In the genomic region with DNA sequence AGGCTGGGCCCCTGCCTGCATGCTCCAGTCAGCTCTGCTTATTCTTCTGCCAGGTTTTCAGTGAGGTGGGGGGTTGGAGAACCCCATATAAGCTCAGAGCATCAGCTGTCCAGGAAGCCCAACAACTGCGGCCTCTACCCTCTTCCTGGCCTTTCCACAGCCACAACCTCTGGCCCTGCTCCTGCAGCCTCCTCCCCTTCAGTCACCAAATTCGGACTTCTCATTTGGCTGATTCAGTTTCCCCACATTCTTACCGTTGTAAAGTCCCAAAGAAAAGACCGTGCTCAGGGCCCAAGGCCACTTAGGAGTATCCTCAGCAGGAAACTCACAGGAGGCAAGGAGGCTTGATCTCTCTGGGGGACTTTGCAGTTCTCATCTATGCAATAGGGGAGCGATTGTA, we compare ENCODE assay signal across 23 mouse cellular contexts. TPM values are rescaled to one million over a fixed set of nuclear protein-coding genes. Genes with fewer than 3 reads are reported as not detected.
A peak's percentile ranks its signal among the peaks of the same experiment; 100 is the strongest.
DNase-seq lines count a peak whose midpoint lies in the region; TF ChIP-seq lines count a peak whose summit lies in the region.
"Had no signal": no experiment of that assay in that cellular context is flagged by ENCODE, and none has a peak within 500 bp of the region (broad histone marks: within the 10 kb centered on the region; RNA-seq: fewer than 3 reads in every experiment).

No protein-coding gene starts in this region.

- H3K27me3 ChIP-seq in heart, adult 2 months (ENCODE audit: control insufficient read depth, insufficient read depth, low read length) = no peaks in the 10 kb centered on the region; the same call in 1 of the 2 replicates
- no peaks in the 10 kb centered on the region for H3K27me3 ChIP-seq in CH12.LX (replicated peaks)
- H3K27me3 ChIP-seq: forebrain, embryonic 15.5 days; hindbrain, embryonic 15.5 days; intestine, embryonic 15.5 days had no signal

- no peak overlapping the region for H3K9ac ChIP-seq in heart, adult 2 months (ENCODE audit: low read depth, low read length)
- peak overlapping the region; percentile 87 for H3K9ac ChIP-seq in CH12.LX (ENCODE audit: insufficient read depth, low read depth)
- H3K9ac ChIP-seq: embryonic facial prominence, embryonic 13.5 days; forebrain, embryonic 12.5 days; forebrain, embryonic 15.5 days; hindbrain, embryonic 12.5 days; hindbrain, embryonic 15.5 days; intestine, embryonic 15.5 days had no signal

- no peak overlapping the region for H3K4me3 ChIP-seq in heart, adult 2 months
- H3K4me3 ChIP-seq in CH12.LX (replicated peaks in 1 of 3; ENCODE audit: low read depth in 2 of 3, low read length in 2 of 3, poor library complexity in 1 of 3) = peak overlapping the region; percentile 70 to 84 (median 77)
- H3K4me3 ChIP-seq: embryonic facial prominence, embryonic 10.5 days; embryonic facial prominence, embryonic 13.5 days; erythroblast, embryonic 14.5 days; forebrain, embryonic 12.5 days; forebrain, embryonic 15.5 days; hindbrain, embryonic 12.5 days; hindbrain, embryonic 15.5 days; intestine, embryonic 15.5 days had no signal

- in situ Hi-C loops in CH12.LX (cut with MboI; ENCODE audit: low pct_ligation_motif_present, low pct_unique_long_range_greater_than_20kb, low sequenced_read_pairs) = no loop called here

- no peaks in the 10 kb centered on the region for H3K36me3 ChIP-seq in heart, adult 2 months (ENCODE audit: control insufficient read depth, insufficient read depth, low read length)
- H3K36me3 ChIP-seq in CH12.LX (replicated peaks in 1 of 2; ENCODE audit: control insufficient read depth in 1 of 2, insufficient read depth in 1 of 2, low read length in 1 of 2) = peaks cover 18 to 39% of the 10 kb centered on the region in 2 experiments
- H3K36me3 ChIP-seq: embryonic facial prominence, embryonic 10.5 days; embryonic facial prominence, embryonic 13.5 days; forebrain, embryonic 12.5 days; forebrain, embryonic 15.5 days; hindbrain, embryonic 12.5 days; hindbrain, embryonic 15.5 days; intestine, embryonic 15.5 days had no signal

- dilution Hi-C loops in CH12.LX (cut with MboI; ENCODE audit: extremely low pct_ligation_motif_present, extremely low pct_unique_long_range_greater_than_20kb, low sequenced_read_pairs) = no loop called here

- peak overlapping the region; percentile 76 for H3K4me2 ChIP-seq in CH12.LX (ENCODE audit: insufficient read depth, low read depth, poor library complexity, severe bottlenecking)
- H3K4me2 ChIP-seq: embryonic facial prominence, embryonic 13.5 days; forebrain, embryonic 12.5 days; forebrain, embryonic 15.5 days; heart, embryonic 11.5 days; hindbrain, embryonic 12.5 days; hindbrain, embryonic 15.5 days; intestine, embryonic 15.5 days had no signal

- peaks cover 5% of the 10 kb centered on the region for H3K4me1 ChIP-seq in heart, adult 2 months (ENCODE audit: control insufficient read depth, insufficient read depth, low read length)
- peaks cover 23 to 86% of the 10 kb centered on the region in 2 experiments for H3K4me1 ChIP-seq in CH12.LX (ENCODE audit: control insufficient read depth in 1 of 2, insufficient read depth in 2 of 2)
- H3K4me1 ChIP-seq: hindbrain, embryonic 12.5 days had no signal

- intact Hi-C loops in heart, adult 2 months (cut with DNase I) = no loop called here

- H3K27ac ChIP-seq in heart, adult 2 months = no peak overlapping the region
- peak overlapping the region; percentile 60 for H3K27ac ChIP-seq in CH12.LX (ENCODE audit: insufficient read depth, low read depth)
- H3K27ac ChIP-seq: embryonic facial prominence, embryonic 10.5 days; embryonic facial prominence, embryonic 13.5 days; forebrain, embryonic 12.5 days; forebrain, embryonic 15.5 days; hindbrain, embryonic 12.5 days; hindbrain, embryonic 15.5 days; intestine, embryonic 15.5 days had no signal

- no peak for TF ChIP-seq CTCF in heart, adult 2 months (IDR thresholded peaks at IDR 0.05)
- no peak for TF ChIP-seq CTCF in CH12.LX (conservative IDR thresholded peaks at IDR 0.05 in 1 of 2, IDR thresholded peaks at IDR 0.05 in 1 of 2; ENCODE audit: low read depth in 2 of 2, low read length in 2 of 2)

- peak; percentile 90 for DNase-seq in heart, adult 11 months
- DNase-seq in heart, adult 2 months = no peak
- no peak for DNase-seq in CH12.LX (ENCODE audit: extremely low read depth)
- peak; percentile 61 for DNase-seq in induced T-regulatory cell, adult 2 months (ENCODE audit: low read depth)
- DNase-seq in layer of hippocampus, postnatal 14 days (ENCODE audit: low spot score in 2 of 2) = no peak
- DNase-seq in urinary bladder, postnatal 25 days (ENCODE audit: low spot score) = no peak
- DNase-seq: adrenal gland, postnatal 10 days; adrenal gland, postnatal 36 days; cerebellum, adult 11 months; cerebellum, adult 2 months; cerebellum, adult 9-11 months; cerebellum, postnatal 25 days; embryo, embryonic 11 days; gastrocnemius, postnatal 25 days had no signal

- TF ChIP-seq POLR2A in heart, adult 2 months (IDR thresholded peaks at IDR 0.05; ENCODE audit: insufficient read depth, low read depth, low read length) = no peak
- peak; percentile 28; the same call in 1 of the 2 replicates for TF ChIP-seq POLR2A in CH12.LX (IDR thresholded peaks at IDR 0.05; ENCODE audit: low read depth, low read length)

- no peak for TF ChIP-seq RAD21 in CH12.LX (IDR thresholded peaks at IDR 0.05; ENCODE audit: low read depth, low read length)

- 67% methylated on average over 5 of the region's 5 CpGs for WGBS in heart, adult 2 months

- TF ChIP-seq EP300 in heart, adult 2 months (IDR thresholded peaks at IDR 0.05; ENCODE audit: insufficient read depth, low read depth, low read length) = no peak
- no peak for TF ChIP-seq EP300 in CH12.LX (IDR thresholded peaks at IDR 0.05; ENCODE audit: low read length)

- peaks cover 4% of the 10 kb centered on the region for H3K9me3 ChIP-seq in CH12.LX (replicated peaks; ENCODE audit: low read length)
- H3K9me3 ChIP-seq: embryonic facial prominence, embryonic 10.5 days; embryonic facial prominence, embryonic 13.5 days; forebrain, embryonic 12.5 days; forebrain, embryonic 15.5 days; hindbrain, embryonic 12.5 days; hindbrain, embryonic 15.5 days; intestine, embryonic 15.5 days had no signal

- no peaks in the 10 kb centered on the region for H3K79me2 ChIP-seq in heart, adult 2 months (replicated peaks; ENCODE audit: control insufficient read depth, insufficient read depth, low read length)
- peaks cover 43% of the 10 kb centered on the region for H3K79me2 ChIP-seq in CH12.LX (replicated peaks; ENCODE audit: control insufficient read depth, extremely low read depth, insufficient read depth, poor library complexity, severe bottlenecking)

TF ChIP-seq in CH12.LX, 34 proteins besides CTCF, POLR2A, EP300 and RAD21:
- TF ChIP-seq KAT2A (IDR thresholded peaks at IDR 0.05; ENCODE audit: insufficient replicate concordance, low read length) (no peak), ETS1 (conservative IDR thresholded peaks at IDR 0.05; ENCODE audit: low read depth, low read length) (no peak), IRF4 (IDR thresholded peaks at IDR 0.05; ENCODE audit: low read depth, low read length) (0 out of 2 replicates have a peak, but pooled peaks have one; percentile 10)

RNA-seq across cellular contexts. Expression of gene Traf1, which starts 4.6 kb away (rescaled TPM):
- total RNA-seq in heart, adult 2 months (2021) = 1 to 10 TPM; 1.2 TPM
- polyA plus RNA-seq in heart, adult 2 months (2012; rRNA removed) = 2.0 and 2.5 TPM in 2 replicates
- 99.2 and 151 TPM in 2 replicates for total RNA-seq in CH12.LX (2012; rRNA removed)
- 58.8 and 66.9 TPM in 2 replicates for total RNA-seq in CH12.LX (2014; rRNA removed)
- 46.4 and 47.9 TPM in 2 replicates for polyA plus RNA-seq in CH12.LX (2012; ENCODE audit: insufficient read length, low read depth)
- 1 to 10 TPM; 1.1 to 3.0 TPM for total RNA-seq in layer of hippocampus, postnatal 14 days (2021)
- polyA plus RNA-seq: erythroblast, embryonic 14.5 days had no signal

RNA-seq across cellular contexts. Expression of gene Phf19, which starts 43.1 kb away (rescaled TPM):
- 1 to 10 TPM in 1 of 2 experiments, under 1 TPM in 1; 0.76 to 1.1 TPM for total RNA-seq in heart, adult 2 months (2021)
- 0.80 and 0.91 TPM in 2 replicates for polyA plus RNA-seq in heart, adult 2 months (2012; rRNA removed)
- total RNA-seq in CH12.LX (2012; rRNA removed) (16.8 and 17.0 TPM in 2 replicates), CH12.LX (2014; rRNA removed) (20.5 and 25.0 TPM in 2 replicates)
- 25.4 and 27.9 TPM in 2 replicates for polyA plus RNA-seq in CH12.LX (2012; ENCODE audit: insufficient read length, low read depth)
- 1 to 10 TPM; 1.0 to 2.2 TPM for total RNA-seq in layer of hippocampus, postnatal 14 days (2021)

Comparison
In these comparisons a context has a peak if more than half of its experiments do, and no peak if none do; other contexts are left out.
1. DNase-seq: peak in heart, adult 11 months (single experiment) and induced T-regulatory cell, adult 2 months (single experiment); none in heart, adult 2 months (0 of 2), CH12.LX (single experiment), layer of hippocampus, postnatal 14 days (0 of 2) and urinary bladder, postnatal 25 days (single experiment).
2. RNA of gene Traf1, which starts 4.6 kb away (total RNA-seq): 58.8 to 151 TPM in CH12.LX; 1.1 to 3.0 TPM in layer of hippocampus, postnatal 14 days and 1.2 TPM in heart, adult 2 months; every median in the first group is over 10 times any median in the second.
3. RNA of gene Phf19, which starts 43.1 kb away (total RNA-seq): 16.8 to 25.0 TPM in CH12.LX; 1.0 to 2.2 TPM in layer of hippocampus, postnatal 14 days and 0.76 to 1.1 TPM in heart, adult 2 months; every median in the first group is over 4 times any median in the second.